9 mouse cellular contexts compared by ENCODE assay signal in the genomic region with DNA sequence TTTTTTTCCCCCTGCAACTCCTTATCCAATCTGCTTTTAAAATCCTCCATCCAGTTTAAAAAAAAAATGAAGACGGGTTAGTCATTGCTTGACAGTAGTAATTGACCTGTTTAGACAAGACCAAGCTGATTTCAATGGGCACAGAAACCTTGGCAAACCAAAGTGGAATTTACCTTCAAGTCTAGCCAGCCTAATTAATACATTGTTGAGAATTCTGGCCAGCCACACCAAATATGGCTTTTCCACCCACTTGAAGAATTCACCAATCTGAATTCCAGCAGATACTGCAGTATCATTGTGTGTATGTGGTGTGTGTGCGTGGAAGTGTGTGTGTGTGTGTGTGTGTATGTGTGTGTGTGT.
DNase-seq lines count a peak whose midpoint lies in the region; ATAC-seq and TF ChIP-seq lines count a peak whose summit lies in the region.
"Had no signal": no experiment of that assay in that cellular context is flagged by ENCODE, and none has a peak within 500 bp of the region (broad histone marks: within the 10 kb centered on the region; RNA-seq: fewer than 3 reads in every experiment).

No protein-coding gene starts in this region.

- H3K36me3 ChIP-seq in heart, embryonic 11.5 days (ENCODE audit: control insufficient read depth, insufficient read depth, low read length), result no peaks in the 10 kb centered on the region
- no peaks in the 10 kb centered on the region for H3K36me3 ChIP-seq in testis, adult 2 months (ENCODE audit: control insufficient read depth, insufficient read depth, low read length)
- H3K36me3 ChIP-seq in limb, embryonic 14.5 days (ENCODE audit: control insufficient read depth, insufficient read depth, low read length), result peaks cover 8% of the 10 kb centered on the region; the same call in 1 of the 2 replicates

- H3K9ac ChIP-seq in heart, embryonic 11.5 days (ENCODE audit: low read depth, low read length), result no peak overlapping the region
- H3K9ac ChIP-seq in limb, embryonic 14.5 days (ENCODE audit: low read depth, low read length, severe bottlenecking), result no peak overlapping the region

- no peak for TF ChIP-seq POLR2A in testis, adult 2 months (IDR thresholded peaks at IDR 0.05; ENCODE audit: control insufficient read depth, low read depth, low read length)
- TF ChIP-seq POLR2A in limb, embryonic 14.5 days (IDR thresholded peaks at IDR 0.05; ENCODE audit: borderline replicate concordance, extremely low read depth, insufficient read depth, insufficient read length), result no peak

- intact Hi-C loops in heart, postnatal 36 days (cut with DNase I), result loop anchor here (2.0 kb wide), 2 partner anchors 134 to 170 kb away; no protein-coding TSS in a partner anchor

- DNase-seq in heart, postnatal 36 days, result no peak
- DNase-seq in testis, postnatal 10 days (ENCODE audit: low spot score), result no peak
- DNase-seq in limb, embryonic 14.5 days (ENCODE audit: low spot score), result no peak
- no peak for DNase-seq in left cerebral cortex, adult 18-20 months (ENCODE audit: low spot score in 2 of 2)
- DNase-seq in adrenal gland, postnatal 14 days, result no peak
- no peak for DNase-seq in T-cell, adult 2 months (ENCODE audit: low spot score)
- DNase-seq: cerebellum, adult 9-11 months had no signal

- no peak overlapping the region for H3K4me3 ChIP-seq in heart, embryonic 11.5 days (ENCODE audit: low read depth, low read length)
- peak overlapping the region; percentile 88 for H3K4me3 ChIP-seq in testis, adult 2 months (ENCODE audit: control insufficient read depth, low read depth, low read length)
- H3K4me3 ChIP-seq in limb, embryonic 14.5 days (replicated peaks; ENCODE audit: low read length), result no peak overlapping the region

- TF ChIP-seq CTCF in testis, adult 2 months (IDR thresholded peaks at IDR 0.05; ENCODE audit: control insufficient read depth, insufficient read depth, insufficient replicate concordance, low read depth, low read length), result no peak

- no peaks in the 10 kb centered on the region for H3K9me3 ChIP-seq in heart, embryonic 11.5 days (replicated peaks; ENCODE audit: control insufficient read depth, low read length)
- H3K9me3 ChIP-seq in limb, embryonic 14.5 days (ENCODE audit: control insufficient read depth, low read length), result no peaks in the 10 kb centered on the region

- H3K27ac ChIP-seq in heart, embryonic 11.5 days (ENCODE audit: low read depth, low read length), result no peak overlapping the region
- H3K27ac ChIP-seq in testis, adult 2 months (ENCODE audit: control insufficient read depth, insufficient read depth, low read depth, low read length), result peak overlapping the region; percentile 81
- H3K27ac ChIP-seq in limb, embryonic 14.5 days (replicated peaks; ENCODE audit: low read depth, low read length), result no peak overlapping the region

- H3K27me3 ChIP-seq in heart, embryonic 11.5 days (ENCODE audit: control insufficient read depth, insufficient read depth, low read length), result no peaks in the 10 kb centered on the region
- H3K27me3 ChIP-seq in testis, adult 2 months (ENCODE audit: control insufficient read depth, insufficient read depth, low read length), result no peaks in the 10 kb centered on the region
- H3K27me3 ChIP-seq in limb, embryonic 14.5 days (ENCODE audit: control insufficient read depth, insufficient read depth, low read length), result no peaks in the 10 kb centered on the region

- peaks cover 9% of the 10 kb centered on the region; the same call in 1 of the 2 replicates for H3K4me1 ChIP-seq in heart, embryonic 11.5 days (ENCODE audit: control insufficient read depth, insufficient read depth, low read length)
- peaks cover 22% of the 10 kb centered on the region for H3K4me1 ChIP-seq in testis, adult 2 months (ENCODE audit: control insufficient read depth, insufficient read depth, low read length)
- peaks cover 23% of the 10 kb centered on the region for H3K4me1 ChIP-seq in limb, embryonic 14.5 days (ENCODE audit: control insufficient read depth, insufficient read depth, low read length)

- peak overlapping the region; percentile 33; the same call in 1 of the 2 replicates for H3K4me2 ChIP-seq in heart, embryonic 11.5 days
- H3K4me2 ChIP-seq in limb, embryonic 14.5 days (replicated peaks; ENCODE audit: low read depth, low read length, severe bottlenecking), result peak overlapping the region; percentile 22; the same call in 1 of the 2 replicates

- 37% methylated on average over 2 of the region's 2 CpGs for WGBS in heart, embryonic 11.5 days (ENCODE audit: insufficient replicate concordance)
- 59% methylated on average over 2 of the region's 2 CpGs for WGBS in limb, embryonic 14.5 days

- no peak for ATAC-seq in heart, embryonic 11.5 days (replicated peaks; ENCODE audit: insufficient number of reproducible peaks, low FRiP score, low TSS enrichment)
- no peak for ATAC-seq in limb, embryonic 14.5 days (ENCODE audit: low FRiP score, low read depth)
